ENCODE assay signal across 10 mouse cellular contexts in genomic region chr14:58867396-58868107, GRCm38 (mm10).
DNase-seq lines count a peak whose midpoint lies in the region; ATAC-seq lines count a peak whose summit lies in the region.
"Had no signal": no experiment of that assay in that cellular context is flagged by ENCODE, and none has a peak within 500 bp of the region (broad histone marks: within the 10 kb centered on the region; RNA-seq: fewer than 3 reads in every experiment).

No protein-coding gene starts in this region.

- H3K4me3 ChIP-seq in hindbrain, embryonic 13.5 days: peak overlapping the region; percentile 23; the same call in 1 of the 2 replicates
- no peak overlapping the region for H3K4me3 ChIP-seq in midbrain, embryonic 14.5 days (replicated peaks; ENCODE audit: low read depth, low read length)
- H3K4me3 ChIP-seq in intestine, embryonic 16.5 days (ENCODE audit: low read length): no peak overlapping the region
- H3K4me3 ChIP-seq: megakaryocyte, embryonic 14.5 days had no signal

- DNase-seq in adrenal gland, adult (ENCODE audit: inconsistent age in 2 of 2, low spot score in 1 of 2): peak; percentile 33 to 83
- no peak for DNase-seq in adrenal gland, adult 18-20 months (ENCODE audit: low spot score in 2 of 2)
- peak; percentile 26 to 35 for DNase-seq in adrenal gland, postnatal 36 days
- peak; percentile 31 for DNase-seq in midbrain, embryonic 14.5 days
- no peak for DNase-seq in ovary, postnatal 10 days (ENCODE audit: low spot score)
- no peak for DNase-seq in frontal cortex, postnatal 36 days (ENCODE audit: low spot score in 2 of 2)
- DNase-seq: right cerebral cortex, postnatal 4 days had no signal

- H3K27me3 ChIP-seq in hindbrain, embryonic 13.5 days: peaks cover 9% of the 10 kb centered on the region
- no peaks in the 10 kb centered on the region for H3K27me3 ChIP-seq in midbrain, embryonic 14.5 days (ENCODE audit: control insufficient read depth, insufficient read depth, low read length)
- H3K27me3 ChIP-seq in intestine, embryonic 16.5 days (replicated peaks; ENCODE audit: control insufficient read depth, insufficient read depth, low read length): no peaks in the 10 kb centered on the region
- H3K27me3 ChIP-seq: megakaryocyte, embryonic 14.5 days had no signal

- no peaks in the 10 kb centered on the region for H3K36me3 ChIP-seq in hindbrain, embryonic 13.5 days
- no peaks in the 10 kb centered on the region for H3K36me3 ChIP-seq in midbrain, embryonic 14.5 days (ENCODE audit: control insufficient read depth, insufficient read depth, low read length)
- no peaks in the 10 kb centered on the region for H3K36me3 ChIP-seq in intestine, embryonic 16.5 days (ENCODE audit: control insufficient read depth, insufficient read depth, low read length)

- no peak overlapping the region for H3K9ac ChIP-seq in hindbrain, embryonic 13.5 days
- H3K9ac ChIP-seq in midbrain, embryonic 14.5 days (replicated peaks; ENCODE audit: low read length): no peak overlapping the region
- no peak overlapping the region for H3K9ac ChIP-seq in intestine, embryonic 16.5 days (ENCODE audit: low read depth, low read length)

- no peak for ATAC-seq in hindbrain, embryonic 13.5 days (ENCODE audit: low FRiP score)
- no peak for ATAC-seq in midbrain, embryonic 14.5 days (ENCODE audit: low FRiP score, low TSS enrichment)
- ATAC-seq in intestine, embryonic 16.5 days: no peak

- peaks cover 15% of the 10 kb centered on the region for H3K4me1 ChIP-seq in hindbrain, embryonic 13.5 days (replicated peaks)
- H3K4me1 ChIP-seq in midbrain, embryonic 14.5 days (ENCODE audit: control insufficient read depth, insufficient read depth, low read length): peaks cover 10% of the 10 kb centered on the region; the same call in 1 of the 2 replicates
- H3K4me1 ChIP-seq in intestine, embryonic 16.5 days (ENCODE audit: control insufficient read depth, insufficient read depth, low read length): peaks cover 7% of the 10 kb centered on the region; the same call in 1 of the 2 replicates
- H3K4me1 ChIP-seq: megakaryocyte, embryonic 14.5 days had no signal

- H3K4me2 ChIP-seq in hindbrain, embryonic 13.5 days: peak overlapping the region; percentile 41
- H3K4me2 ChIP-seq in midbrain, embryonic 14.5 days (ENCODE audit: low read length): peak overlapping the region; percentile 44
- H3K4me2 ChIP-seq in intestine, embryonic 16.5 days (ENCODE audit: low read depth, low read length): no peak overlapping the region

- H3K9me3 ChIP-seq in hindbrain, embryonic 13.5 days: no peaks in the 10 kb centered on the region
- H3K9me3 ChIP-seq in midbrain, embryonic 14.5 days (ENCODE audit: control insufficient read depth, low read length): no peaks in the 10 kb centered on the region
- no peaks in the 10 kb centered on the region for H3K9me3 ChIP-seq in intestine, embryonic 16.5 days (ENCODE audit: control insufficient read depth, low read length)

- 22% methylated on average over 13 of the region's 13 CpGs for WGBS in hindbrain, embryonic 13.5 days
- WGBS in midbrain, embryonic 14.5 days: 34% methylated on average over 13 of the region's 13 CpGs
- WGBS in intestine, embryonic 16.5 days: 36% methylated on average over 13 of the region's 13 CpGs

- H3K27ac ChIP-seq in hindbrain, embryonic 13.5 days: no peak overlapping the region
- no peak overlapping the region for H3K27ac ChIP-seq in midbrain, embryonic 14.5 days (replicated peaks; ENCODE audit: low read depth, low read length)
- H3K27ac ChIP-seq in intestine, embryonic 16.5 days (ENCODE audit: low read length): no peak overlapping the region

Comparison
In these comparisons a context has a peak if more than half of its experiments do, and no peak if none do; other contexts are left out.
1. DNase-seq: peak in adrenal gland, adult (2 of 2), adrenal gland, postnatal 36 days (2 of 2) and midbrain, embryonic 14.5 days (single experiment); none in adrenal gland, adult 18-20 months (0 of 2), ovary, postnatal 10 days (single experiment) and frontal cortex, postnatal 36 days (0 of 2).